ENCODE assay signal across 8 mouse cellular contexts in genomic region chr13:77701733-77702132, GRCm38 (mm10). TPM values are rescaled to one million over a fixed set of nuclear protein-coding genes. Genes with fewer than 3 reads are reported as not detected.
DNase-seq lines count a peak whose midpoint lies in the region; ATAC-seq and TF ChIP-seq lines count a peak whose summit lies in the region.
"Not testable (repeated sequence)": the region's sequence is repeated elsewhere in the genome, so short reads cannot be mapped to it uniquely, and the experiment has no call there.

Gene Fam172a, plus strand, starts transcription at chr13:77702033.

- not testable (repeated sequence) for H3K27ac ChIP-seq in embryonic facial prominence, embryonic 15.5 days (replicated peaks); heart, embryonic 11.5 days (ENCODE audit: low read depth, low read length); hindbrain, embryonic 14.5 days; liver, embryonic 11.5 days (ENCODE audit: low read depth, low read length); midbrain, embryonic 13.5 days; thymus, adult 2 months (ENCODE audit: control insufficient read depth, insufficient read depth, low read length)

- not testable (repeated sequence) for TF ChIP-seq CTCF in thymus, adult 2 months (IDR thresholded peaks at IDR 0.05; ENCODE audit: borderline replicate concordance, control insufficient read depth, extremely low read depth, insufficient read depth, low read length, poor library complexity)

- H3K4me3 ChIP-seq in embryonic facial prominence, embryonic 15.5 days (replicated peaks); heart, embryonic 11.5 days (ENCODE audit: low read depth, low read length); hindbrain, embryonic 14.5 days (replicated peaks; ENCODE audit: low read length); liver, embryonic 11.5 days (ENCODE audit: low read depth, low read length); midbrain, embryonic 13.5 days (replicated peaks); thymus, adult 2 months (ENCODE audit: control insufficient read depth, insufficient read depth, low read length): not testable (repeated sequence)

- not testable (repeated sequence) for H3K9me3 ChIP-seq in embryonic facial prominence, embryonic 15.5 days (replicated peaks); heart, embryonic 11.5 days (replicated peaks; ENCODE audit: control insufficient read depth, low read length); hindbrain, embryonic 14.5 days (ENCODE audit: control insufficient read depth, low read length); liver, embryonic 11.5 days (ENCODE audit: control insufficient read depth, low read length); midbrain, embryonic 13.5 days

- WGBS in embryonic facial prominence, embryonic 15.5 days = no CpG with 5 or more reads among the region's 6 CpGs
- WGBS in heart, embryonic 11.5 days (ENCODE audit: insufficient replicate concordance) = no CpG with 5 or more reads among the region's 6 CpGs
- WGBS in hindbrain, embryonic 14.5 days = no CpG with 5 or more reads among the region's 6 CpGs
- no CpG with 5 or more reads among the region's 6 CpGs for WGBS in liver, embryonic 11.5 days
- no CpG with 5 or more reads among the region's 6 CpGs for WGBS in midbrain, embryonic 13.5 days
- 100% methylated on average over 1 of the region's 6 CpGs for WGBS in thymus, adult 2 months

- not testable (repeated sequence) for H3K27me3 ChIP-seq in embryonic facial prominence, embryonic 15.5 days; heart, embryonic 11.5 days (ENCODE audit: control insufficient read depth, insufficient read depth, low read length); hindbrain, embryonic 14.5 days (ENCODE audit: control insufficient read depth, insufficient read depth, low read length); liver, embryonic 11.5 days (replicated peaks; ENCODE audit: control insufficient read depth, insufficient read depth, low read length); midbrain, embryonic 13.5 days; thymus, adult 2 months (ENCODE audit: control insufficient read depth, insufficient read depth, low read length)

- not testable (repeated sequence) for TF ChIP-seq POLR2A in thymus, adult 2 months (IDR thresholded peaks at IDR 0.05; ENCODE audit: control insufficient read depth, extremely low read depth, insufficient read depth, low read length, poor library complexity)

- not testable (repeated sequence) for H3K36me3 ChIP-seq in embryonic facial prominence, embryonic 15.5 days; heart, embryonic 11.5 days (ENCODE audit: control insufficient read depth, insufficient read depth, low read length); hindbrain, embryonic 14.5 days (replicated peaks; ENCODE audit: control insufficient read depth, insufficient read depth); liver, embryonic 11.5 days (ENCODE audit: control insufficient read depth, insufficient read depth, low read length); midbrain, embryonic 13.5 days; thymus, adult 2 months (ENCODE audit: control insufficient read depth, insufficient read depth, low read length)

- ATAC-seq in embryonic facial prominence, embryonic 15.5 days (ENCODE audit: insufficient number of reproducible peaks, low FRiP score, low TSS enrichment, low read depth); heart, embryonic 11.5 days (replicated peaks; ENCODE audit: insufficient number of reproducible peaks, low FRiP score, low TSS enrichment); hindbrain, embryonic 14.5 days (ENCODE audit: low FRiP score); liver, embryonic 11.5 days (replicated peaks; ENCODE audit: low FRiP score); midbrain, embryonic 13.5 days: not testable (repeated sequence)

- not testable (repeated sequence) for DNase-seq in adrenal gland, adult 8-10 months; hindbrain, embryonic 14.5 days (ENCODE audit: low spot score); layer of hippocampus, postnatal 14 days (ENCODE audit: low spot score in 2 of 2); liver, embryonic 11.5 days (ENCODE audit: low spot score); thymus, adult 2 months

- H3K4me1 ChIP-seq in embryonic facial prominence, embryonic 15.5 days; heart, embryonic 11.5 days (ENCODE audit: control insufficient read depth, insufficient read depth, low read length); hindbrain, embryonic 14.5 days (replicated peaks; ENCODE audit: control insufficient read depth, insufficient read depth, low read length); liver, embryonic 11.5 days (replicated peaks; ENCODE audit: control insufficient read depth, insufficient read depth, low read length); midbrain, embryonic 13.5 days (replicated peaks); thymus, adult 2 months (replicated peaks; ENCODE audit: control insufficient read depth, insufficient read depth, low read length): not testable (repeated sequence)

- not testable (repeated sequence) for H3K9ac ChIP-seq in embryonic facial prominence, embryonic 15.5 days; heart, embryonic 11.5 days (ENCODE audit: low read depth, low read length); hindbrain, embryonic 14.5 days; liver, embryonic 11.5 days (ENCODE audit: low read depth, low read length); midbrain, embryonic 13.5 days (replicated peaks)

- not testable (repeated sequence) for H3K4me2 ChIP-seq in embryonic facial prominence, embryonic 15.5 days (replicated peaks); heart, embryonic 11.5 days; hindbrain, embryonic 14.5 days (replicated peaks); liver, embryonic 11.5 days; midbrain, embryonic 13.5 days (replicated peaks)

RNA-seq across cellular contexts. Expression of gene Fam172a, which starts in this region (rescaled TPM):
- total RNA-seq in adrenal gland, adult 8-10 months (2022) = 10 to 100 TPM; 23.2 to 34.2 (median 27.7) TPM
- polyA plus RNA-seq in embryonic facial prominence, embryonic 15.5 days (2015; fragmentation: Nextera tagmentation; extraction: Ambion mirVana) = 37.1 and 37.3 TPM in 2 replicates
- 18.8 and 22.1 TPM in 2 replicates for polyA plus RNA-seq in heart, embryonic 11.5 days (2014; fragmentation: Nextera tagmentation; extraction: Ambion mirVana)
- polyA plus RNA-seq in hindbrain, embryonic 14.5 days (2014; fragmentation: Nextera tagmentation; extraction: Ambion mirVana) = 42.1 and 51.0 TPM in 2 replicates
- 10 to 100 TPM; 39.0 to 40.7 TPM for total RNA-seq in layer of hippocampus, postnatal 14 days (2021)
- 22.8 and 26.6 TPM in 2 replicates for polyA plus RNA-seq in liver, embryonic 11.5 days (2014; fragmentation: Nextera tagmentation; extraction: Ambion mirVana)
- 43.0 and 45.7 TPM in 2 replicates for polyA plus RNA-seq in midbrain, embryonic 13.5 days (2015; fragmentation: Nextera tagmentation; extraction: Ambion mirVana)
- 22.7 and 29.3 TPM in 2 replicates for polyA plus RNA-seq in thymus, adult 2 months (2012; rRNA removed)
